Mouse (Mus musculus): Measurements from ENCODE around the gene Tbc1d17.

- TF ChIP-seq GATA1 (IDR thresholded peaks at IDR 0.05; ENCODE audit: borderline replicate concordance, low read length), result no peak
- no peak for TF ChIP-seq FLI1 (IDR thresholded peaks at IDR 0.05; ENCODE audit: low read length)
Measured at GRCm38 (mm10) chr7:44855036-44855435, 6.2 kb upstream of the Tbc1d17 start.

Data from megakaryocyte, embryonic 14.5 days (primary cell).